Mouse (Mus musculus): ENCODE data around the gene Rgs9.

GRCm38 (mm10) chr11:109311885-109312605 is 14.1 kb upstream of the Rgs9 start:
- TF ChIP-seq EP300 (IDR thresholded peaks at IDR 0.05; ENCODE audit: low read length): no peak
- TF ChIP-seq CHD1 (IDR thresholded peaks at IDR 0.05; ENCODE audit: low read depth, low read length): no peak
- TF ChIP-seq NELFE (IDR thresholded peaks at IDR 0.05; ENCODE audit: low read depth, low read length): peak; percentile 66; the same call in 1 of the 2 replicates
- no peak for TF ChIP-seq ZMIZ1 (IDR thresholded peaks at IDR 0.05; ENCODE audit: low read depth, low read length)
- TF ChIP-seq CTCF (conservative IDR thresholded peaks at IDR 0.05 in 1 of 2, IDR thresholded peaks at IDR 0.05 in 1 of 2; ENCODE audit: low read depth in 2 of 2, low read length in 2 of 2): no peak
- no peak for TF ChIP-seq E2F4 (IDR thresholded peaks at IDR 0.05; ENCODE audit: insufficient replicate concordance, low read depth, low read length)
- peak; percentile 86 for TF ChIP-seq POLR2A (IDR thresholded peaks at IDR 0.05; ENCODE audit: low read depth, low read length)
- TF ChIP-seq CHD2 (IDR thresholded peaks at IDR 0.05; ENCODE audit: low read length): no peak
- no peak for TF ChIP-seq MAZ (IDR thresholded peaks at IDR 0.05; ENCODE audit: low read depth, low read length)
- no peak for TF ChIP-seq ZC3H11A (IDR thresholded peaks at IDR 0.05; ENCODE audit: low read depth, low read length)
- TF ChIP-seq POLR2AphosphoS2 (IDR thresholded peaks at IDR 0.05; ENCODE audit: low read depth, low read length): peak; percentile 60; the same call in 1 of the 2 replicates
- TF ChIP-seq IRF4 (IDR thresholded peaks at IDR 0.05; ENCODE audit: low read depth, low read length): no peak
- no peak for TF ChIP-seq USF2 (conservative IDR thresholded peaks at IDR 0.05; ENCODE audit: low read depth, low read length)
- no peak for TF ChIP-seq UBTF (IDR thresholded peaks at IDR 0.05; ENCODE audit: low read depth, low read length)

Measured in CH12.LX (cell line).